Mouse (Mus musculus) forebrain, embryonic 13.5 days (tissue): ENCODE data around the gene Nhs. TPM values are rescaled to one million over a fixed set of nuclear protein-coding genes. Genes with fewer than 3 reads are reported as not detected.

Source experiments
- ATAC-seq: fragments of 200-750 bp; cut with Nextera tagmentation; 2 replicates; pipeline ENCODE4 v1.8.0; 2017
- H3K27ac ChIP-seq: fragments of 300-500 bp; sonication (generic); 2 replicates; pipeline ENCODE4 v1.5.1; 2015; ENCODE audit warnings: inconsistent platforms, mild to moderate bottlenecking, moderate library complexity
- H3K27me3 ChIP-seq: fragments of 300-500 bp; sonication (generic); 2 replicates; pipeline ENCODE4 v1.6.1; 2015; ENCODE audit warnings: mild to moderate bottlenecking, inconsistent platforms
- H3K36me3 ChIP-seq: fragments of 300-500 bp; sonication (generic); 2 replicates; pipeline ENCODE4 v1.6.1; 2015; ENCODE audit warnings: mild to moderate bottlenecking, inconsistent platforms; ENCODE audit not compliant: poor library complexity, severe bottlenecking
- H3K4me1 ChIP-seq: fragments of 300-500 bp; sonication (generic); 2 replicates; pipeline ENCODE4 v1.6.1; 2015; ENCODE audit warnings: inconsistent platforms
- H3K4me2 ChIP-seq: fragments of 300-500 bp; sonication (generic); 2 replicates; pipeline ENCODE4 v1.6.1; 2015; ENCODE audit warnings: inconsistent platforms, mild to moderate bottlenecking, moderate library complexity
- H3K4me3 ChIP-seq: fragments of 300-500 bp; sonication (generic); 2 replicates; pipeline ENCODE4 v1.5.1; 2015; ENCODE audit warnings: mild to moderate bottlenecking, inconsistent platforms
- H3K9ac ChIP-seq: fragments of 300-500 bp; sonication (generic); 2 replicates; pipeline ENCODE4 v1.6.1; 2015; ENCODE audit warnings: mild to moderate bottlenecking, inconsistent platforms
- H3K9me3 ChIP-seq: fragments of 300-500 bp; sonication (generic); replicated peaks from 2 replicates; pipeline ENCODE4 v1.6.1; 2016; ENCODE audit warnings: inconsistent platforms
- WGBS: fragments of 180-500 bp; shearing (Covaris S2); methylation state at CpG from one replicate; pipeline ENCODE4 v1.1.7; 2015; 5-methylcytosine and 5-hydroxymethylcytosine counted together
- polyA plus RNA-seq: library from polyadenylated mRNA; unstranded; fragments of >200 nt; fragmentation: Nextera tagmentation; extraction: Ambion mirVana; gene quantifications from 2 replicates; pipeline ENCODE4 v1.2.1, GENCODE M21; 2015

Nhs gene
- polyA plus RNA-seq = 2.1 and 2.5 TPM in 2 replicates

- Histone ChIP-seq H3K9ac (peak within 1 kb of the TSS; percentile 75), H3K36me3 (no peaks in the 10 kb centered on the region), H3K27me3 (peaks cover 3% of the 10 kb centered on the region; the same call in 1 of the 2 replicates), H3K4me3 (peak within 1 kb of the TSS; percentile 56), H3K9me3 (no peaks in the 10 kb centered on the region), H3K4me1 (peaks cover 12% of the 10 kb centered on the region), H3K4me2 (peak within 1 kb of the TSS; percentile 70), H3K27ac (no peak within 1 kb of the TSS; the same call in 1 of the 2 replicates)
- ATAC-seq = peak; percentile 89
- WGBS = 17% methylated on average over 54 of the region's 61 CpGs
Measured at GRCm38 (mm10) chrX:162159637-162160611, at the start of gene Nhs. Gene Nhs, minus strand, starts transcription at chrX:162159730.

- Histone ChIP-seq H3K27ac (no peak overlapping the region), H3K9ac (no peak overlapping the region), H3K4me1 (no peaks in the 10 kb centered on the region), H3K9me3 (no peaks in the 10 kb centered on the region), H3K4me2 (no peak overlapping the region), H3K4me3 (no peak overlapping the region), H3K27me3 (no peaks in the 10 kb centered on the region; the same call in 1 of the 2 replicates), H3K36me3 (no peaks in the 10 kb centered on the region)
- 78% methylated on average over 2 of the region's 2 CpGs for WGBS
- ATAC-seq = peak; percentile 53; the same call in 1 of the 2 replicates
Measured at GRCm38 (mm10) chrX:162206350-162206884, 46.9 kb upstream of the Nhs start.

- peaks cover 7% of the 10 kb centered on the region; the same call in 1 of the 2 replicates for H3K27me3 ChIP-seq
- no peaks in the 10 kb centered on the region for H3K36me3 ChIP-seq
- no peak overlapping the region; the same call in 1 of the 2 replicates for H3K27ac ChIP-seq
Measured at GRCm38 (mm10) chrX:162158743-162159636, 540 bp downstream of the Nhs start.

GRCm38 (mm10) chrX:162158142-162158541 lies 1.4 kb downstream of the Nhs start:
- H3K9ac ChIP-seq = peak overlapping the region; percentile 75
- H3K4me1 ChIP-seq = peaks cover 12% of the 10 kb centered on the region
- peak overlapping the region; percentile 56 for H3K4me3 ChIP-seq
- H3K36me3 ChIP-seq = no peaks in the 10 kb centered on the region
- no peaks in the 10 kb centered on the region for H3K9me3 ChIP-seq
- H3K4me2 ChIP-seq = peak overlapping the region; percentile 70
- ATAC-seq = no peak
- H3K27ac ChIP-seq = no peak overlapping the region
- H3K27me3 ChIP-seq = peaks cover 7% of the 10 kb centered on the region; the same call in 1 of the 2 replicates
- 18% methylated on average over 5 of the region's 5 CpGs for WGBS

More at GRCm38 (mm10) chrX:162158743-162159636, 540 bp downstream of the Nhs start:
- Histone ChIP-seq H3K9ac (peak overlapping the region; percentile 75), H3K4me2 (peak overlapping the region; percentile 70), H3K9me3 (no peaks in the 10 kb centered on the region), H3K4me3 (peak overlapping the region; percentile 56), H3K4me1 (peaks cover 12% of the 10 kb centered on the region)
- ATAC-seq = peak; percentile 69
- WGBS = 23% methylated on average over 56 of the region's 80 CpGs

GRCm38 (mm10) chrX:162137807-162138206 lies 21.7 kb downstream of the Nhs start:
- Histone ChIP-seq H3K9me3 (no peaks in the 10 kb centered on the region), H3K27me3 (peaks cover 15% of the 10 kb centered on the region; the same call in 1 of the 2 replicates), H3K4me1 (peaks cover 13% of the 10 kb centered on the region), H3K27ac (no peak overlapping the region), H3K9ac (no peak overlapping the region), H3K4me3 (no peak overlapping the region), H3K36me3 (no peaks in the 10 kb centered on the region), H3K4me2 (no peak overlapping the region)
- no peak for ATAC-seq
- WGBS = 45% methylated on average over 2 of the region's 2 CpGs

- WGBS = 58% methylated on average over 5 of the region's 5 CpGs
- H3K27me3 ChIP-seq = peaks cover 4% of the 10 kb centered on the region; the same call in 1 of the 2 replicates
- no peak for ATAC-seq
- no peaks in the 10 kb centered on the region for H3K9me3 ChIP-seq
- no peaks in the 10 kb centered on the region for H3K4me1 ChIP-seq
- H3K9ac ChIP-seq = no peak overlapping the region
- no peak overlapping the region for H3K4me2 ChIP-seq
- no peak overlapping the region for H3K27ac ChIP-seq
- H3K36me3 ChIP-seq = no peaks in the 10 kb centered on the region
- H3K4me3 ChIP-seq = no peak overlapping the region
Measured at GRCm38 (mm10) chrX:162113257-162113656, 46.3 kb downstream of the Nhs start.

- Histone ChIP-seq H3K4me3 (no peak overlapping the region), H3K9ac (no peak overlapping the region), H3K27ac (no peak overlapping the region), H3K36me3 (no peaks in the 10 kb centered on the region), H3K9me3 (no peaks in the 10 kb centered on the region), H3K4me2 (no peak overlapping the region), H3K27me3 (peaks cover 20% of the 10 kb centered on the region), H3K4me1 (0 out of 2 replicates have a peak, but pooled peaks cover 6% of the 10 kb centered on the region)
- no peak for ATAC-seq
- 79% methylated on average over 3 of the region's 3 CpGs for WGBS
Measured at GRCm38 (mm10) chrX:162102802-162103434, 56.6 kb downstream of the Nhs start.

GRCm38 (mm10) chrX:162098364-162098763 lies 61.2 kb downstream of the Nhs start:
- whole genome bisulfite sequencing = 41% methylated on average over 4 of the region's 4 CpGs
- no peak for ATAC-seq

GRCm38 (mm10) chrX:162087291-162087690 lies 72.2 kb downstream of the Nhs start:
- WGBS = 31% methylated on average over 4 of the region's 4 CpGs
- H3K4me3 ChIP-seq = no peak overlapping the region
- no peak overlapping the region for H3K9ac ChIP-seq
- no peak overlapping the region for H3K4me2 ChIP-seq
- no peaks in the 10 kb centered on the region for H3K36me3 ChIP-seq
- peaks cover 18% of the 10 kb centered on the region for H3K4me1 ChIP-seq
- no peaks in the 10 kb centered on the region for H3K9me3 ChIP-seq
- ATAC-seq = peak; percentile 94
- peak overlapping the region; percentile 19; the same call in 1 of the 2 replicates for H3K27ac ChIP-seq
- peaks cover 11% of the 10 kb centered on the region; the same call in 1 of the 2 replicates for H3K27me3 ChIP-seq

More at GRCm38 (mm10) chrX:162098364-162098763, 61.2 kb downstream of the Nhs start:
- Histone ChIP-seq H3K4me1 (0 out of 2 replicates have a peak, but pooled peaks cover 9% of the 10 kb centered on the region), H3K4me2 (no peak overlapping the region), H3K36me3 (no peaks in the 10 kb centered on the region), H3K27ac (no peak overlapping the region), H3K9me3 (no peaks in the 10 kb centered on the region), H3K4me3 (no peak overlapping the region), H3K9ac (no peak overlapping the region), H3K27me3 (peaks cover 26% of the 10 kb centered on the region)

GRCm38 (mm10) chrX:162085897-162086200 lies 73.7 kb downstream of the Nhs start:
- H3K4me3 ChIP-seq = no peak overlapping the region
- peaks cover 18% of the 10 kb centered on the region for H3K4me1 ChIP-seq
- H3K4me2 ChIP-seq = no peak overlapping the region
- no peak overlapping the region for H3K27ac ChIP-seq
- 36% methylated on average over 1 of the region's 1 CpGs for WGBS
- H3K9ac ChIP-seq = no peak overlapping the region
- H3K36me3 ChIP-seq = no peaks in the 10 kb centered on the region
- ATAC-seq = peak; percentile 55
- no peaks in the 10 kb centered on the region for H3K9me3 ChIP-seq
- peaks cover 12% of the 10 kb centered on the region; the same call in 1 of the 2 replicates for H3K27me3 ChIP-seq
